Mouse (Mus musculus) megakaryocyte, embryonic 14.5 days (primary cell): Measurements from ENCODE around the gene Rgma.

ENCODE experiments used
- FLI1 ChIP-seq: IDR thresholded peaks from 2 replicates; pipeline ENCODE4 v1.6.1; 2012; ENCODE audit warnings: low read length, inconsistent platforms, mixed read lengths
- GATA1 ChIP-seq: IDR thresholded peaks from 3 replicates; pipeline ENCODE4 v1.6.1; 2012; ENCODE audit warnings: mixed read lengths, low read length, inconsistent platforms, borderline replicate concordance

DNA sequence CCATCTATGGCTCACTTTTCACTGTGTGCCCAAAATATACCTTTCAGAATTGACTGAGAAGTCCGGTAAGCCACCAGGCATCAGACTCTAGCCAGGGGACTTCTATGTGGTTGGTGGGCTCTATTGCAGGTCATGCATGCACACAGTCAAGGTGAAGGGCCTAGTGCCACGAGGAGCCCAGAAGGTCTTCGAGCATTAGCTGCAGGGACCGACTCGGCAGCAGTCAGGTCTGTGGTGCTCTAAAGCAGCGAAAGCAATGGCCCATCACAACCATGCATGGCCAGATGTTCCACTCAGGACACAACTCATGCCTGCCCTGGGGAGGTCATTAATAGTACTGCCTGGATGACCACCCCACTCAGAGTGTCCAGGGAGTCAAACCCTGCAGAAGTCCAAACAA, 52.5 kb downstream of the Rgma start:
- TF ChIP-seq GATA1 (no peak), FLI1 (no peak)
